In the genomic region with DNA sequence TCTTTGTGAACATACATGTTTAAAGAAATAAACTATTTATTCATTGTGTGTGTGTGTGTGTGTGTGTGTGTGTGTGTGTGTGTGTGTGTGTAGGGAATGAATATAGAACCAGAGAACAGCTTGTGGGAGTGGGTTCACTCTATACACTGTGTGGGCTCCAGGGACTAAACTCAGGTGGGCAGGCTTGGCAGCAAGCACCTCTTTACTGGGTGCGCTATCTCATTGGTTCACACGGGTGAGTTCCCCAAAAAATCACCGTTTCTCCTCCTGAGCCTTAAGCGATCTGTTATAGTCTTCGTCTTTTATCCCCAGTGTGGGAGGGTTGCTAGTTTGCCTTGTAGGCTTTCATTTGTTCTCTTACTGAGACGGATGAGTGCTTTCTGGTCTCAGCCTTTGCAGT, we compare ENCODE assay signal across 24 mouse cellular contexts. TPM values are rescaled to one million over a fixed set of nuclear protein-coding genes. Genes with fewer than 3 reads are reported as not detected.
DNase-seq lines count a peak whose midpoint lies in the region; ATAC-seq lines count a peak whose summit lies in the region.
"Had no signal": no experiment of that assay in that cellular context is flagged by ENCODE, and none has a peak within 500 bp of the region (broad histone marks: within the 10 kb centered on the region; RNA-seq: fewer than 3 reads in every experiment).

No protein-coding gene starts in this region.

- DNase-seq in frontal cortex, postnatal 10 days (ENCODE audit: low spot score in 2 of 2), result no peak
- DNase-seq in left cerebral cortex, postnatal 36 days (ENCODE audit: low spot score in 2 of 2), result peak; percentile 21 to 37
- no peak for DNase-seq in left cerebral cortex, postnatal 4 days
- peak; percentile 22 for DNase-seq in brain, adult 2 months (ENCODE audit: low read depth, low spot score)
- DNase-seq: adrenal gland, adult 8-10 months; adrenal gland, postnatal 14 days; adrenal gland, postnatal 36 days; B cell, adult 2 months; cerebellum, adult 11 months; cerebellum, adult 18-20 months; cerebellum, adult 8-10 months; cerebellum, adult 9-11 months; cerebellum, postnatal 14 days; cerebellum, postnatal 36 days; embryo, embryonic 11 days had no signal

- peak; percentile 64 for ATAC-seq in frontal cortex, adult (ENCODE audit: low TSS enrichment)
- ATAC-seq: activated CD4-positive, CD25-positive, alpha-beta regulatory T cell, adult 4 months; CD4-positive, CD25-positive, alpha-beta regulatory T cell, adult 4 months; forebrain, embryonic 14.5 days; forebrain, embryonic 16.5 days; Patski had no signal

- intact Hi-C loops in left cerebral cortex, postnatal 36 days (cut with DNase I), result no loop called here
- intact Hi-C loops in left cerebral cortex, postnatal 4 days (cut with DNase I), result no loop called here

RNA-seq across cellular contexts. Expression of a gene that starts 7.2 kb away (rescaled TPM):
- total RNA-seq in left cerebral cortex, postnatal 36 days (2021), result not detected
- total RNA-seq in left cerebral cortex, postnatal 4 days (2021), result not detected
- total RNA-seq: adrenal gland, adult 18-20 months; adrenal gland, adult 8-10 months; adrenal gland, postnatal 14 days; adrenal gland, postnatal 36 days; CH12.LX; common myeloid progenitor, adult 5-6 weeks had no signal

RNA-seq across cellular contexts. Expression of a gene that starts 41.4 kb away (rescaled TPM):
- under 1 TPM in 1 of 2 experiments, not detected in 1; 0.35 TPM for total RNA-seq in left cerebral cortex, postnatal 36 days (2021)
- under 1 TPM; 0.50 to 0.60 TPM for total RNA-seq in left cerebral cortex, postnatal 4 days (2021)
- total RNA-seq: CH12.LX had no signal

Comparison
In these comparisons a context has a peak if more than half of its experiments do, and no peak if none do; other contexts are left out.
1. DNase-seq: peak in left cerebral cortex, postnatal 36 days (2 of 2) and brain, adult 2 months (single experiment); none in frontal cortex, postnatal 10 days (0 of 2) and left cerebral cortex, postnatal 4 days (single experiment).